Mouse (Mus musculus) hindbrain, embryonic 13.5 days (tissue): ENCODE data around the gene Dleu7. TPM values are rescaled to one million over a fixed set of nuclear protein-coding genes. Genes with fewer than 3 reads are reported as not detected.

Experiments
- ATAC-seq: fragments of 200-750 bp; cut with Nextera tagmentation; 2 replicates; pipeline ENCODE4 v1.8.0; 2017; ENCODE audit warnings: moderate TSS enrichment; ENCODE audit not compliant: low FRiP score
- H3K27ac ChIP-seq: fragments of 300-500 bp; sonication (generic); 2 replicates; pipeline ENCODE4 v1.5.1; 2015; ENCODE audit warnings: inconsistent platforms, mild to moderate bottlenecking, moderate library complexity
- H3K27me3 ChIP-seq: fragments of 300-500 bp; sonication (generic); 2 replicates; pipeline ENCODE4 v1.6.1; 2015; ENCODE audit warnings: mild to moderate bottlenecking, inconsistent platforms
- H3K36me3 ChIP-seq: fragments of 300-500 bp; sonication (generic); 2 replicates; pipeline ENCODE4 v1.6.1; 2015; ENCODE audit warnings: mild to moderate bottlenecking, inconsistent platforms
- H3K4me1 ChIP-seq: fragments of 300-500 bp; sonication (generic); replicated peaks from 2 replicates; pipeline ENCODE4 v1.6.1; 2015; ENCODE audit warnings: inconsistent platforms
- H3K4me2 ChIP-seq: fragments of 300-500 bp; sonication (generic); 2 replicates; pipeline ENCODE4 v1.6.1; 2015; ENCODE audit warnings: inconsistent platforms, mild to moderate bottlenecking, moderate library complexity
- H3K4me3 ChIP-seq: fragments of 300-500 bp; sonication (generic); 2 replicates; pipeline ENCODE4 v1.5.1; 2015; ENCODE audit warnings: mild to moderate bottlenecking, inconsistent platforms
- H3K9ac ChIP-seq: fragments of 300-500 bp; sonication (generic); 2 replicates; pipeline ENCODE4 v1.6.1; 2015; ENCODE audit warnings: mild to moderate bottlenecking, inconsistent platforms
- H3K9me3 ChIP-seq: fragments of 300-500 bp; sonication (generic); 2 replicates; pipeline ENCODE4 v1.6.1; 2016; ENCODE audit warnings: inconsistent platforms
- WGBS: fragments of 180-500 bp; shearing (Covaris S2); methylation state at CpG from one replicate; pipeline ENCODE4 v1.1.7; 2015; 5-methylcytosine and 5-hydroxymethylcytosine counted together
- polyA plus RNA-seq: library from polyadenylated mRNA; unstranded; fragments of >200 nt; fragmentation: Nextera tagmentation; extraction: Ambion mirVana; gene quantifications from 2 replicates; pipeline ENCODE4 v1.2.1, GENCODE M21; 2015

Dleu7 gene
- 6.0 and 7.0 TPM in 2 replicates for polyA plus RNA-seq

- Histone ChIP-seq H3K27ac (peak within 1 kb of the TSS; percentile 35; the same call in 1 of the 2 replicates), H3K36me3 (no peaks in the 10 kb centered on the region), H3K9ac (peak within 1 kb of the TSS; percentile 84)
Observed at GRCm38 (mm10) chr14:62292488-62293339, at the start of gene Dleu7, which contains the start of gene Rnaseh2b. Dleu7 (minus strand) TSS chr14:62293047. Rnaseh2b (plus strand) TSS chr14:62292589.

GRCm38 (mm10) chr14:62341887-62342642, 49.2 kb upstream of the Dleu7 start:
- no peak for ATAC-seq
- H3K4me2 ChIP-seq: no peak overlapping the region
- no peaks in the 10 kb centered on the region; the same call in 1 of the 2 replicates for H3K36me3 ChIP-seq
- H3K9ac ChIP-seq: no peak overlapping the region
- H3K9me3 ChIP-seq: no peaks in the 10 kb centered on the region
- 78% methylated on average over 8 of the region's 8 CpGs for WGBS
- H3K27ac ChIP-seq: no peak overlapping the region
- H3K27me3 ChIP-seq: no peaks in the 10 kb centered on the region
- no peak overlapping the region for H3K4me3 ChIP-seq
- 0 out of 2 replicates have a peak, but pooled peaks cover 15% of the 10 kb centered on the region for H3K4me1 ChIP-seq

More at GRCm38 (mm10) chr14:62292488-62293339, at the start of gene Dleu7, which contains the start of gene Rnaseh2b:
- Histone ChIP-seq H3K4me1 (peaks cover 14% of the 10 kb centered on the region), H3K4me2 (peak within 1 kb of the TSS; percentile 98), H3K9me3 (no peaks in the 10 kb centered on the region), H3K27me3 (0 out of 2 replicates have a peak, but pooled peaks cover 14% of the 10 kb centered on the region), H3K4me3 (peak within 1 kb of the TSS; percentile 61)
- WGBS: under 1% methylated on average over 59 of the region's 60 CpGs
- peak; percentile 92 for ATAC-seq

- ATAC-seq: no peak
- Histone ChIP-seq H3K36me3 (no peaks in the 10 kb centered on the region; the same call in 1 of the 2 replicates), H3K9ac (no peak overlapping the region), H3K4me3 (no peak overlapping the region), H3K27ac (no peak overlapping the region), H3K4me1 (0 out of 2 replicates have a peak, but pooled peaks cover 12% of the 10 kb centered on the region), H3K4me2 (no peak overlapping the region), H3K27me3 (no peaks in the 10 kb centered on the region), H3K9me3 (no peaks in the 10 kb centered on the region)
- WGBS: 85% methylated on average over 1 of the region's 1 CpGs
Observed at GRCm38 (mm10) chr14:62339196-62339595, 46.3 kb upstream of the Dleu7 start.

GRCm38 (mm10) chr14:62333909-62334687, 41.3 kb upstream of the Dleu7 start:
- Histone ChIP-seq H3K9ac (no peak overlapping the region), H3K36me3 (no peaks in the 10 kb centered on the region; the same call in 1 of the 2 replicates), H3K9me3 (no peaks in the 10 kb centered on the region), H3K4me2 (no peak overlapping the region), H3K27me3 (no peaks in the 10 kb centered on the region), H3K27ac (no peak overlapping the region), H3K4me1 (peaks cover 19% of the 10 kb centered on the region), H3K4me3 (no peak overlapping the region)
- ATAC-seq: no peak
- WGBS: 81% methylated on average over 9 of the region's 9 CpGs

- Histone ChIP-seq H3K9ac (peak overlapping the region; percentile 81), H3K4me3 (peak overlapping the region; percentile 73), H3K9me3 (no peaks in the 10 kb centered on the region), H3K36me3 (no peaks in the 10 kb centered on the region), H3K4me2 (peak overlapping the region; percentile 82), H3K27me3 (no peaks in the 10 kb centered on the region), H3K4me1 (peaks cover 19% of the 10 kb centered on the region), H3K27ac (peak overlapping the region; percentile 76)
- ATAC-seq: peak; percentile 91
- under 1% methylated on average over 62 of the region's 62 CpGs for WGBS
Observed at GRCm38 (mm10) chr14:62331866-62332619, 39.2 kb upstream of the Dleu7 start.

GRCm38 (mm10) chr14:62331457-62331856, 38.6 kb upstream of the Dleu7 start:
- Histone ChIP-seq H3K9me3 (no peaks in the 10 kb centered on the region), H3K27me3 (no peaks in the 10 kb centered on the region), H3K4me1 (peaks cover 19% of the 10 kb centered on the region), H3K27ac (no peak overlapping the region), H3K4me2 (peak overlapping the region; percentile 82), H3K9ac (no peak overlapping the region), H3K4me3 (peak overlapping the region; percentile 73), H3K36me3 (no peaks in the 10 kb centered on the region)
- no peak for ATAC-seq
- WGBS: 21% methylated on average over 6 of the region's 6 CpGs

GRCm38 (mm10) chr14:62329631-62330030, 36.8 kb upstream of the Dleu7 start:
- peaks cover 16% of the 10 kb centered on the region for H3K4me1 ChIP-seq
- H3K4me2 ChIP-seq: no peak overlapping the region
- H3K27me3 ChIP-seq: no peaks in the 10 kb centered on the region
- H3K9me3 ChIP-seq: no peaks in the 10 kb centered on the region
- no peak overlapping the region for H3K4me3 ChIP-seq
- no peak for ATAC-seq
- no peaks in the 10 kb centered on the region for H3K36me3 ChIP-seq
- H3K9ac ChIP-seq: no peak overlapping the region
- no peak overlapping the region for H3K27ac ChIP-seq
- 89% methylated on average over 3 of the region's 3 CpGs for WGBS

GRCm38 (mm10) chr14:62328606-62329005, 35.8 kb upstream of the Dleu7 start:
- peaks cover 16% of the 10 kb centered on the region for H3K4me1 ChIP-seq
- H3K4me3 ChIP-seq: no peak overlapping the region
- H3K36me3 ChIP-seq: no peaks in the 10 kb centered on the region
- H3K27ac ChIP-seq: no peak overlapping the region
- no peaks in the 10 kb centered on the region for H3K27me3 ChIP-seq
- no peaks in the 10 kb centered on the region for H3K9me3 ChIP-seq
- ATAC-seq: no peak
- H3K9ac ChIP-seq: no peak overlapping the region
- no peak overlapping the region for H3K4me2 ChIP-seq
- 53% methylated on average over 6 of the region's 6 CpGs for WGBS

GRCm38 (mm10) chr14:62327171-62327570, 34.3 kb upstream of the Dleu7 start:
- ATAC-seq: no peak
- H3K4me1 ChIP-seq: peaks cover 4% of the 10 kb centered on the region
- no peaks in the 10 kb centered on the region for H3K27me3 ChIP-seq
- H3K27ac ChIP-seq: no peak overlapping the region
- no peaks in the 10 kb centered on the region for H3K9me3 ChIP-seq
- WGBS: 26% methylated on average over 2 of the region's 2 CpGs
- H3K4me2 ChIP-seq: no peak overlapping the region
- 0 out of 2 replicates have a peak overlapping the region, but pooled peaks have one; percentile 20 for H3K9ac ChIP-seq
- no peaks in the 10 kb centered on the region for H3K36me3 ChIP-seq
- no peak overlapping the region for H3K4me3 ChIP-seq

GRCm38 (mm10) chr14:62326026-62326425, 33.2 kb upstream of the Dleu7 start:
- WGBS: 88% methylated on average over 3 of the region's 3 CpGs
- Histone ChIP-seq H3K9ac (no peak overlapping the region), H3K4me3 (no peak overlapping the region), H3K9me3 (no peaks in the 10 kb centered on the region), H3K4me2 (no peak overlapping the region), H3K36me3 (no peaks in the 10 kb centered on the region), H3K27me3 (no peaks in the 10 kb centered on the region), H3K4me1 (no peaks in the 10 kb centered on the region), H3K27ac (no peak overlapping the region)
- no peak for ATAC-seq

- ATAC-seq: no peak
- Histone ChIP-seq H3K4me3 (no peak overlapping the region), H3K9me3 (no peaks in the 10 kb centered on the region), H3K9ac (no peak overlapping the region), H3K4me1 (no peaks in the 10 kb centered on the region), H3K27me3 (no peaks in the 10 kb centered on the region), H3K4me2 (no peak overlapping the region), H3K27ac (no peak overlapping the region), H3K36me3 (no peaks in the 10 kb centered on the region)
- WGBS: 96% methylated on average over 5 of the region's 5 CpGs
Observed at GRCm38 (mm10) chr14:62324943-62325342, 32.1 kb upstream of the Dleu7 start.
